Mouse (Mus musculus): Measurements from ENCODE around the gene Itga3. TPM values are rescaled to one million over a fixed set of nuclear protein-coding genes. Genes with fewer than 3 reads are reported as not detected.
A peak's percentile ranks its signal among the peaks of the same experiment; 100 is the strongest.
"Not testable (repeated sequence)": the region's sequence is repeated elsewhere in the genome, so short reads cannot be mapped to it uniquely, and the experiment has no call there.

Itga3 gene
- total RNA-seq, 2 experiments from 2014 or later: 11.2 to 14.0 TPM

DNA sequence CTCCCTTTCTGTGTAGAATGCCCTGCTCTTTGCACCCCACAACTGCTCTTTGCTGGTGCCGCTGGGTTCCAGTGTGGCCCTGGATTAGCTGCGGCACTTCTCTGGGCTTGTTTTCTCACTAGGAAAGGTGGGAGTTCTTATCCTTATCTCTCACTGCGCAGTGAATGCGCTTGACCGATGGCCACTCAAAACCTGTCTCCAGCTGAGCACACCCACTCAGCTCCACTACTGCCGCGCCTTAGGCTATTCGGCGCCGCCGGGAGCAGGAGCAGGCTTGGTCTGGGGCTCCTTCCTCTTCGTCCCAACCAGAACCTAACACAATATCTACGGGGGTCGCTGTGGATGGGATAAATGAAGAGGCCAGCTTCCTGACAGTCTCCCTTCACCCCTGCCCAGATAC lies 43.0 kb downstream of the Itga3 start:
- no peak for DNase-seq (ENCODE audit: low spot score in 2 of 2)

DNA sequence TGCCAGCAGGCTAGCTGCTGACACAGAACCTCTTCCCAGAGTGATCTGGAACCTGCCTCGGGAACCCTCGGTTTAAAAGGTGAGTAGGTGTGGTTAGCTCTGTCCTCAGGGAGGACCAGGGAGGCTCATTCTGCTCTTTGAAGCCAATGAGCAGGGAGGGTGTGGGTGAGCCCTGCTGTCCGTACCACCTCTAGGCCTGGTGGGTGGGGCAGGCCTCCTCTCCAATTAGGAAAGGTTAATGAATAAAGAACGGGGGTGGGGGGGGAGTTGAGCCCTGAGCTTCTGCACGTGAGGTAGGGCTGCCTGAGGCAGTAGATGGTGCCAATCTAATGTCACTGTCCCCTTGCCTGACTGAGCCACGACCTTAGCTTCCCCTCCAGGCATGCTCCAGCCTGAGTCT lies 43.7 kb downstream of the Itga3 start:
- DNase-seq (ENCODE audit: low spot score in 2 of 2): no peak

DNA sequence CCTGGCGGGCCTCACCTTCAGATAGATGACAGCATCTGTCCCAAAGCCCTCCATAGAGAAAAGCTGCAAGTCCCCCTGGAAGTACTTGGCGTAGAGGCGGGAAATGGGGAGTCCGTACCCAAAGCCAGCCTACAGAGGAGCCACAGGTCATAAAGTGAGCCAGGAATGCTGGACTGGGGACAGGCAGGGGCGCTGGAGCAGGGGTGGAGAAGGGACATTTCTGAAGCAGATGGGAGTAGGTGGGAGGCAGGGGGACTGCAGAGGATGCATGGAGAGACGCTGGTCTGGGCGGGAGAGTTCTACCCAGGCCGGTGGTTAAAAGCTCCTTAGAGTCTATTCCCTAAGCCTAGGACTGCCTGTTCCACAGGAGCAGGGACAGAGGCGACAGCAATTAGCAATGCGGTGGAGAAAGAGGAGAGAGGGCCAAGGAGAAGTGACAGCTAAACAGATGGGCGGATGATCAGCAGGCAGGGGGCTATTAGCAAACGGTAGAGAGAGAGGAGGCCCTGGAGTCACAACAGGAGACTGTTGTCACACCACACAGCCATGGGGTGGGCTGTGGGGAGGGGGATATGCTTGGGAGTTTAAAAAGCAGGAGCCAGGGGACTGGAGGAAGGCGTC lies 48.6 kb downstream of the Itga3 start:
- DNase-seq (ENCODE audit: low spot score in 2 of 2): no peak

DNA sequence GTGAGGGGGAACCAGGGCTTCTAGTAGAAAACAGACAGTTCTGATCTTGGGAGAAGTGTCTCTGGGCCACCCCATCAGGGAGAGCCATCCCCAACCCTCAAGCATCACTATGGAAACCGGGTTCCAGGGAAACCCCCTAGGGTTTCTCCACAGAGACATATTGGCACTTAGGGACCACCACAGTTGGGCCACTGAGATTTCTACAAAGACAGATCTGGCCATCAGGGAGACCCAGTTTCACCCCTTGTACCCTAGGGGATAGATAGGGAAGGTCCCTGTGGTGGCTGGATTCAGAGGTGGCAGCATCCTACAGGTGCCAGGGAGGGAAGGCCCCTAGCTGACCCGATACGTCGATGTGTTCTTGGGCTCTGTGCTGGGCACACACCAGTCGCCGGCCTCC lies 49.8 kb downstream of the Itga3 start:
- no peak for DNase-seq (ENCODE audit: low spot score in 2 of 2)

DNA sequence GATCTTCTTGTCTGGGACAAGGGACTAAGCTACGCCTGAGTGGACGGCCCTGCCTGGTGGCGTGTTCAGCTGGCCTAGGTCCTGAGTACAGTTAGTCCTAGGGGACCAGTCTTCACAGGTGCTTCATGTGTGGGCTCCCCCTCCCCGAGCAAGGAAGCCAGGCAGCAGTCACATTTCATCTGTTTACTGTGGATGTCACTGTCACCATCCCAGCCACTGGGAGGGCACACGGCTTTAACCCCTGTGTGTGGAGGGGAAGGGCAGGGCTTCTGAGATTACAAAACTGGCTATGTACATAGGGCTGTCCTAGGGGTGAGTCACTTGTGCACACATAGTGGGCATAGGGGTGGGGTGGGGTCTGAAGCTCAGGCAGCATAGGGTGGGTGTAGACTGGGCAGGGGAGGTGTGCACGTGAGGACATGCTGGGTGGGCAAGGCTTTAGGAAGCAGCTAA lies 50.5 kb downstream of the Itga3 start:
- no peak for DNase-seq (ENCODE audit: low spot score in 2 of 2)

DNA sequence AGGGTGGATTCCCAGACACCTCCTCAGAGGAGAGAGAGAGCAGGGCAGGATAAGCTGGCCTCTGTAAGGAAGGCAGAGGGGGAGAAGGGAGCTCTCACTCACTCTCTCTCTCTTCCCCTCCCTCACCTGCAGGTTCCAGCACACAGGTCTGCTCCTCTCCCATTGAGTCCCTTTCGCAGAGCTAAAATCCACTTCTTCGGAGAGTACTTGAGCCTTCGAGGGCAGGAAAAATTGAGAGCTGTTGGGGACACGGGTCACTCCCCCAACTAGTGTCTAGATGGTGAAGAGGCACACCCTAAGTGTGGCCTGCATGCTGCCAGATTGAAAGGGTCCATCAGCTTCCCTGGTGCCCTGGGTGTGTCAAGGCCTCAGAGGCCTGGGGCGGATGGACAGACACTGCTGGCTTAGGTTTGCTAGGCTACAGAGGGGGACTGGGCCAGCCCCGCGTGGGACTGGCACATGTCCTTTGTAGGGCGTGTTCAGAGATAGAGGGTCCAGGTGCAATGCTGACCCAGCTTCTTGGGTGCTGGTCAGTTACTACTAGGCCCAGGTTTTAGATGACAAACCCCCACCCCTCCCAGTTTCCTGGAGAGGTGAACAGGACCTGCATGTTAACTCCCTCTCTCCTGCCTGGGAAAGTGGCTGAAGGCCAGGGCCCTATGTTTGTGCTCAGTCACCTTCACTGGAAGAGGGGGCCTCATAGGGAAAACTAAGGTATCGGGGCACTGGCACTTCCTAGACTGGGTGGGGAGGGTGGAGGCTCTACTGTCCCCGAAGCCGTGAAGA lies 51.2 kb downstream of the Itga3 start:
- DNase-seq (ENCODE audit: low spot score in 2 of 2): no peak

DNA sequence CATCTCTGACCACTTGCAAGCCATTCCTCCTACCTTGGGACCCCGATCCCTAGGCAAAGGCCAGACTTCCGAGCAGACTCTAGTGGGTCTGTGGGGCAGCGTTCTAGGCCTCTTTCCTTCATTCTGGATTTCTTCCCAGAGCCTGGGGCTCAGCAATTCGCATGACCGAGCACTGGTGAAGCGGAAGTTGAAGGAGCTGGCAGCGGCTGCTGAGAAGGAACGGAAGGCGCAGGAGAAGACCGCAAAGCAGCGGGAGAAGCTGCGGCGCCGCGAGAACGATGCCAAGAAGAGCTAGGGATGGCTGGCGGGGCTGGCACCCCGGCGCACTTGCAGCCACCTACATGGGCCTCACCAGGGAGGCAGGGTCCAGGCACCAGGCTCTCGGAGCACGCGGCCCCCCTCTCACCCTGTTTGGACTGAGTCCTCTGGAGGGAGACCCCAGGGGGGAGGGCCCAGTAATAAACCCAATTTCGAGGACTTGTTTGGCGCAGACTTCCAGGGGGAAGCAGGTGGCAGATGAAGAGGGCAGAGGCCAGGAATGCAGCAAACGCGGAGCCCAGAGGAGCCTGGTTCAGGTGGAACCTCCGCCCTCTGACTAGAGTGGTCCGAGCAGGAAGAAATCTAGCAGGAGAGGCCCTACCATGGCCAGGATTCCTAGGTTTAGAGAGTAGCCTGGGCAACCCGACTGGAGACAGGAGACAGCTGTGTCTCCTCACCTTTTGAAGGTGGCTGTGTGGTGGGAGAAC lies 52.0 kb downstream of the Itga3 start:
- DNase-seq (ENCODE audit: low spot score in 2 of 2): peak in 1 of 2 experiments; percentile 54

DNA sequence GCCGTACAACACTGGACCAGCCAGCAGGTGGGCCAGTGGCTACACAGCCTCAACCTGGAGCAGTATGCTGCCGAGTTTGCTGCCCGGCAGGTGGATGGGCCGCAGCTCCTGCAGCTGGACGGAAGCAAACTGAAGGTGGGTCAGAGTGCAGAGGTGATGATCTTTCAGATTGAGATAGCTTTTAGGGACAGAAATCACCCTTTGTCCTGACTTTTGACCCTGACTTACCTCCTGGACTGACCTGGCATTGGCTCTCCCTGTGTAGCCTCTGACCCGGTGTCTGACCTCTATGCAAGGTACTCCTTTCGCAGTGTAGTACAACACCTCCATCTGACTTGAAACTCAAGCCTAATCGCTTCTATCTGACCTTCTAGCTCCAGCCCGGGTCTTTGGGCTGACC lies 53.1 kb downstream of the Itga3 start:
- DNase-seq (ENCODE audit: low spot score in 2 of 2): no peak

DNA sequence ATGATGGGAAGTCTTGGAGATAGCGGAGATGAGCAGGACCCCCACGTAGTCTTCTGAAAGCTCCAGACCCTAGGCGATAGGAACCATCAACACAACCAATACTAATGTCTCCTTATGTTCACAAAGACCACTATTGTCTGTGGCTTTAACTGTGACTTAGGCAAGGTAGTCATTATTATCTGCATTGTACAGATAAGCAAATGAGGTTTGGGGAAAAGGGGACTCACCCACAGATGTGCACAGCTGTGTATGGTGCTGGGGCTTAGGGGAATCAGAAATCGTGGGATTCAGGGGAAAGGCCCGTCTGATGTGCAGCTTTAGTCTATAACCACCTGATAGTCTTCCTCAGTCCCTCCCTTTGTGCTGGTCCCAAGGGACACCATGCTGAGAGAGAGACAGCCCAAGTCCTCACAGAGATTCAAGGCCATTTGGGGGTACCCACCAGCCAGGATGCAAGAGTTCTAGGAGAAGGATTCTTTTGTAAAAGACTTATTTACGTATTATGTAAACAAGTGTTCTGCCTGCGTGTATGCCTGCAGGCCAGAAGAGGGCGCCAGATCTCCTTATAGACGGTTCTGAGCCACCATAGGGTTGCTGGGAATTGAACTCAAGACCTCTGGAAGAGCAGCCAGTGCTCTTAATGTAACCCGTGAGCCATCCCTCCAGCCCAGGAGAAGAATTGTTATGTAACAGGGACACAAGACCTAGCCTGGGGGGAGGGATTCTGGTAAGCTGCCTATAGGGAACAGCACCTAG lies 54.2 kb downstream of the Itga3 start:
- DNase-seq (ENCODE audit: low spot score in 2 of 2): no peak

DNA sequence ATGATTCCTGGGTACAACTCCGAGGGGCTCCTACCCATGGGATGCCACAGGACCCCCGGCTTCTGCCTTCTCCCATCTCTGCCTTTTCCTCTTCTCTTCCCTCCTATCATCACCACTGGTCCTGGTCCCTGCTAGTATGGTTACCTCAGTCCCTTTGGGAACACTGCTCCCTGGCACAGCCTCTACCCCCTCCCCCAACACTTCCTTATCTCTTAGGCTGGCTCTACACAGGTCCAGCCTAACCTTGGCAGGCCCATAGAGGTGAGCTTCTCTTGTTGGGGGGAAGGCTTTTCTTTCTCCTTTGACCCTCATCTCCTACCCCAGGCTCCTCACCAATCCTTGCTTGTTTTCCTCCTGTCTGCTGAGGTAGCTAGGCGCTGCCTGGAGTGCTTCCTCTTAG lies 61.1 kb downstream of the Itga3 start:
- DNase-seq (ENCODE audit: low spot score in 2 of 2): no peak

DNA sequence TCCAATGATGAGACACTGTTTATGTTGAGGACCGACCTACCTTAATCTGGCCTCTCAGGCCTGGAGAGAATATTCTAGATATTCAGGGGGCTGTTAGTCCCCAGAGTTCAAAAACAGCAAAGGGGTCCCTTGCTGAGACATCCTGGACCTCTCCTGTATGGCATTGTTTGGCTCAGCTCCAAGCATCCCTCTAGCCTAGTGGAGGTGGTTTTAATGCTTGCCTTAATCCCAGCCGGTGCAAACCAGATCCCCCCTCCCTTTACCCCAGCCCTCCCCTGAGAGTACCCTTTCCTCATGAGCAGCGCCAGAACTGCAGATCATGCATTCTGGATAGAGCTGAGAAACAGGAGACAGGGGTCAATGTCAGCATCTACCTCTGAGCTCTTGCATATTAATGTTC lies 64.1 kb downstream of the Itga3 start:
- no peak for DNase-seq (ENCODE audit: low spot score in 2 of 2)

DNA sequence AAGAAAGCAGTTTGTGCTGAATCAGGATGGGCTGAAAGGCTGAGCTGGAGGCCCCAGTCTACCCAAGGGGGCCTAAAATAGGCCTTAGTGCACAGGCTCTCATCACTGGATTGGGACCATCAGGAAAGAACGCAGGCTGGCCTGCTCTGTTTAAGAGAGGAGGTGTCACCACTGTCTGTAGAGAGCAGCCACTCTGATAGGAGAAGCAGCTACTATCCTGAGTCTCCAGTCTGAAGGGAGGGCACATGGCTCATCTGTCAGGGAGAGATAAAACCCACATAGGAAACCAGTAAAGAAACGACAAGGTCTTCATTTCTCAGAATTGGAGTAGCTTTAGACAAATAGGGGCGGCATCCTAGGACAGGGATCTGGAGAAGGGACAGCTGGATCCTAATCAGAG lies 64.5 kb downstream of the Itga3 start:
- DNase-seq (ENCODE audit: low spot score in 2 of 2): no peak

DNA sequence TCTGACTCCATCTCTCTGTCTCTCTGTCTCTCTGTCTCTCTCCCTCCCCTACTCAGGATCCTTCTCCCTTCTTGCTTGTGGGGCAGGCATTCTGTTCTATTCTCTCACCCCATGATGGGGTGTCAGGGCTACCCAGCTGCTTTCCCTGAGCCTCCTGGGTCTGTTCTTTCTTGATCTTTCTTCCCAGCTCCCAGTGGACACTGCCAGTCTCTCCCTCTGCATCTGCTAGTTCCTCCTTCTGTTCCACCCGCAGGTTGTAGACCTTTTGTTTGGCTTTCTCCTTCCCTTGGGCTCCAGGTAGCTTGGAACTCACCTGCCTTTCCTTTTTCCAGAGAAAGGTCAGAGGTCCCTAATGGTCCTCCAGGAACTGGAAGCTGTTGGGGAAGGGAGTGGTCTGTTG lies 65.2 kb downstream of the Itga3 start:
- no peak for DNase-seq (ENCODE audit: low spot score in 2 of 2)

DNA sequence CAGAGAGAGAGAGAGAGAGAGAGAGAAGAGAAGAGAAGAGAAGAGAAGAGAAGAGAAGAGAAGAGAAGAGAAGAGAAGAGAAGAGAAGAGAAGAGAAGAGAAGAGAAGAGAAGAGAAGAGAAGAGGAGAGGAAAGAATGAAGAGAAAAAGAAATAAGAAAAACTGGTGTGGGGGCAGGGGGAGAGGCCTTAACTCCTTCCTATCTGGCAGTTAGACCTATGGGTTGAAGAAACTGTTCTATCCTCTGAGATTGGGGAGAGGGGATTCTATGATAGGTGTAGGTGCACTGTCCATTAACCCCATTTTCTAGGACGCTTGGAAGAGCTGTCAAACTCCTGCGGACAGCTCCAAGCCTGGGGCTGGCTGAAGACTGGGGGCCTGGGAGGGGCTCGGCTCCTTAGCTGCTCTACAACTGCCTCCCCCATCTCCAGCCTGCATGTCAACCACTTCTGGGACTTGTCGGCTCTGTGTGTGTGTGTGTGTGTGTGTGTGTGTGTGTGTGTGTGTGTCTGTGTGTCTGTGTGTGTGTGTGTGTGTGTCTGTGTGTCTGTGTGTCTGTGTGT lies 65.7 kb downstream of the Itga3 start:
- not testable (repeated sequence) for DNase-seq (ENCODE audit: low spot score in 2 of 2)

DNA sequence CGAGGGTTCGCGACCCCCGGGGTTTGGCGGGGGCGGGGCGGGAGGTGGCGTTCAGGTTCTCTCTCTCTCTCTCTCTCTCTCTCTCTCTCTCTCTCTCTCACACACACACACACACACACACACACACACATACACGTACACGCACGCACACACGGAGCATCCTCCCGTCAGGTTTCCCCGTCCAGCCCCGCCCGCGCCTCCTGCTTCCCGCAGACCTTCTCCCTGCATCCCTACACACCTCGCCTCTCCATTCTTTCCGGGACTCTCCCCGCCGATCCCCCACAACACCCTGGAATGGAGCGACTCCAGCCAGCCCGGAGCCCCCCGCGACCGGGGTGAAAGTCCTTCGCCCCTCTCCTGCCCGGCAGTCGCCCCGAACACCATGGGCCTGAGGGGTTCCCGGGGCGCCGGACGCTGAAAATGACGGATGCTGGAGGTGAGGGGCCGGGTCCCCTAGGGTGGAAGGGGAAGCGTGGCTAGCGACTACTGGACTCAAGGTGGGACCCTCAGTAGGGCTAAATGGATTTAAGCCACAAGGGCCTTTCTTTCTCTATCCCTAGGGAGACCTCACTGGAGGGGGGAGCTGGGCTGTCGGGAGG lies 66.4 kb downstream of the Itga3 start:
- DNase-seq (ENCODE audit: low spot score in 2 of 2): no peak

DNA sequence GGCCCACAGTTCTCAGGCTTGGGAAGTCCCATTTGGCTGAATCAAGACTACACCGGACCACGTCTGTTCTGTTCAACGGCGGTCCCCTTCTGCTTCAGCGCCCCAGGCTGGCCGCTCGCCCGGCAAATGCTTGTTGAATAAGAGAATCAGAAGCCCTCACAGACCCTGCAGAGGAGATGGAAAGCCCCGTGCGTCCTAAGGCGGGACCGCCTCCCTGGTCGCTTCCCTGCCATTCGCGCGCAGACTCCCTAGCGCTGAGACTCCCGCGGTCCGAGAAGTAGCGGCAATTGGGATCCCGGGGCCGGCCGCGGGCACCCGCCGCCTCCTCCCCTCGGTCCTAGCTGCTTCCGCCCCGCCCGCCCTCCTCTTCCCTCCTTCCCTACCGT lies 67.0 kb downstream of the Itga3 start, which contains the start of gene Samd14:
Gene Samd14 (plus strand): TSS at position 251 of the 386 bp plus-strand sequence.
- peak in 1 of 2 experiments; percentile 63 for DNase-seq (ENCODE audit: low spot score in 2 of 2)

DNA sequence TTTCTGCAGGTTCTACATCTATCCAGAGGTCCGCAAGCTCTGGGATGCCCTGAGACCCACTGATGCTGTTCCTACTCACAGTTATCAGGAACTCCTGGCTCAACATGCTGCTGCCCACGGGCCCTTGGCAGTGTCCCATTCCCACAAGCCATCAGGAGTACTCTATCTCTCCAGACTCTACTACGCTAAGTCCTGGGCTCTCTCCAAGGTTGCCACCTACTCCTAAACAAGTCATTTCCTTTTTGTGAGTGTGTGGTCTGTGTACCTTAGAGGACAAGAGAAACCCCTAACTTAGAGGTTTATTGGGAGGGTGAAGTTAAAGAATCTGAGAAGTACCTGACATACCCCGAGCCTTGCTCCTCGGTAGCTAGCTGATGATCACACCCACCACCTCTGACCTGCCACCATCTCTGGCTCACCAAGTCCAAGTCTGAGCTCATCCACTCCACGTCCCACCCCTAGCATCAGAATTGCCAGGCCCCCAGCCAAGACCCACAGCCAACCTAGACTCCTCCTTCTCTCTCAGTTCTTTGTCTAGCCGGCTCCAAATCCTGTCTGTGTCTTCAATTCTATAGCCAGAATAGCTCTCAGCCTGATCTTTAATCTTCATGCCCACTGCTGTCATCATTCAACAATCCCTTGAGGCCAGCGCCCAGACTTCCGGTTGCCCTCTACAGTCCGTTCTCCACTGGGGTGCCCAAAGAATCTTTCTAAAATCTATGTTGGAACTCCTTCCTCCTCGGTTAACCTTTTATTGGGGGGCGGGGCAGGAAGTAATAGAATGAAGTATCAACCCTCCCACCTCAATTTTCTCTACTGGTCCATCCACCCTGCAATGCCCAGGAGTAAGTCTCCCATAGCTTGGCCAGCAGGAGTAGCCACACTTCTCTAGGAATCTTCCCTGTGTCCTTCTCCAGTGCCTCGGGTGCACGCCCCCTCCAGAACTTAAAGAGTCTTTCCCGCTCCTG lies 67.7 kb downstream of the Itga3 start:
- DNase-seq (ENCODE audit: low spot score in 2 of 2): no peak

DNA sequence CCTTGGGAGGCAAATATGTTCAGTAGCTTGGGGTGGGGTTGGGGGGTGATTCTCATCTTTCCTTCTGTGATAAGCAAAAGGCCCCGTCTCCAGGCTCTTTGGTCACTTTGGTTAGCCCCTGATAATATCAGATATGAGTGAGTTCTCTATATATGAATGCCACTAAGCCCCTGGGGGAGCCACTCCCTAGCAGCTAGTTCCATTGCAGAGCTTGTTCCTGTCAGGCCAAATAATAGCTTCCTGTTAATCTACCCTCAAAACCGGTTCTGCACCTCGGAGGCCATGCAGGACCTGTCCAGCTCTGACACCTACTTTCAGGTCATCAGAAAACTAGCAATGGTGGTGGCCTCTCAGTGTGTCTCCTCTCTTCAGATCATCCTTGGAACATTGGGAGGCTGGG lies 69.2 kb downstream of the Itga3 start:
- DNase-seq (ENCODE audit: low spot score in 2 of 2): no peak

DNA sequence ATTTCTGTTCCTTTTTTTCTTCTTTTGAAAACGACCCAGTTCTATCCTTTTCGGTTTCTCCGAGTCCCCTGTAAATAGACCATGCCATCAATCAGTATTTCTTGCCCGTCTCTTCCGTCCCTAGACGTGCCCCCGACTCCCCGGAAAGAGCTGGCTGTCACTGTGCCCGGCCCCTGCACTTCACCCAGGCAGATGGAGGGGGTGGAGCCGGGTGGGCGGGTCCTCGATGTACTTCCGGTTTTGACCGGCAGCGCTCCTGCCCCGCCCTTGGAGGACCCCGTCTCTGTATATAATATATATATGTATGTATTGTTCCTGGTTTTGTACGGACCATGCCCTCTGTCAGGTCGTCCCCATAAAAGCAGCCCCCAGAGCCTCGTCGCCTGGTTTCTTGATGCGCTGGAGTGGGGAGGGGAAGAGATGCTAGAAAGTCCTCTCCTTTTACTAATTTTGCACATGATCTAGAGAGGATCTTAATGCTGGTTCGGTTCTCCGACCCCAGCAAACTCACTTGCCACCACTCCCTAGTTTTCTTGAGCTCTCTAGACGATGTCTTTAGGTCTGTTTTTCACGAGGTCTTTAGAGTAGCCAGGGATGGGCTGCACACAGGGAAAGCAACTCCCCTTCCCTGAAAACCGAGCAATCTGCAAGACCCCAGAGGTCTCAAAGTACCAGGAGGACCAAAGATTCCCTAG lies 69.9 kb downstream of the Itga3 start:
- DNase-seq (ENCODE audit: low spot score in 2 of 2): peak in 1 of 2 experiments; percentile 70

Measured in layer of hippocampus, adult 18-20 months (tissue).